Mouse (Mus musculus) lung, postnatal 36 days (tissue): ENCODE measurements around the gene Abhd17b.
"Not testable (repeated sequence)": the region's sequence is repeated elsewhere in the genome, so short reads cannot be mapped to it uniquely, and the experiment has no call there.

Experiments
- DNase-seq: peaks from one replicate; pipeline ENCODE4 v3.0.0; 2022; ENCODE audit warnings: mixed read lengths

Abhd17b gene

DNA sequence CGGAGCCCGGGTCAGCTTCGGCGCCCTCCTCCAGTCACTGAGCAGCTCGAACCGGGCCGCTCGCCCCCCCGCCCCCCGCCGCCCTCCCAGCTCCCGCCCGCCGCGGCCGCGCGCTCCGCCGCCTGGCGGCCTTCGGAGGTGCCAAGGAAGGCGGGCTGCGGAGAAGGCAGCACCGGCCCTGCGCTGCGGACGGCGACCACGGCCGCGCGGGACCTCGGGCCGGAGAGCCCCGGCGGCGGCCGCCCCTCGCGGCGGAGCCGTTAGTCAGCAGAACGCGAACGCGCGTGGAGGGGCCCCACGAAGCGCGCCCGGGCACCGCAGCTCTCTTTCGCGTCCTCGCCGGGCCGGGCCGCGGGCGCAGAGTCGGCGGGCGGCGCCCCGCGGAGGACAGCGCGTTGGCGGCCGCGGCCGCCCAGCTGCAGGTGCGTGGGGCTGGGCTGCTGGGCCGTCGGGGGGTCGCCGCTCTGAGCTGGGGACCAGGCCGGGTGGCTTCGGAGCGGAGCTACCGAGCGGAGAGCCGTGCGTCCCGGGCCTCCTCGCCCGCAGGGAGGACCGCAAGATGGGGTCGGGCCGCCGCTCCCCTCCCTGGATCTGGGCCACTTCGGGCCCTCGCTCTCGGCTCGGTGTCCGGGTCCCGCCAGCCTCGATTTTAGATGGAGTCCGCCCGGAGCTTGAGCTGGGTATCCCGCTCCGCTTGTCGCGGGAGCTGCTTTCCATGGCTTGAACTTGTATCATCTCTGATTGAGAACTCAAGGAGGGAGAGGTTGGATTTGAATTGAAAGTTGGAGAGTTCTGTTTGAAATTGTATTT is at the start of gene Abhd17b:
Abhd17b (plus strand) TSS at position 14 of the 810 bp plus-strand sequence.
- peak; percentile 54 for DNase-seq

DNA sequence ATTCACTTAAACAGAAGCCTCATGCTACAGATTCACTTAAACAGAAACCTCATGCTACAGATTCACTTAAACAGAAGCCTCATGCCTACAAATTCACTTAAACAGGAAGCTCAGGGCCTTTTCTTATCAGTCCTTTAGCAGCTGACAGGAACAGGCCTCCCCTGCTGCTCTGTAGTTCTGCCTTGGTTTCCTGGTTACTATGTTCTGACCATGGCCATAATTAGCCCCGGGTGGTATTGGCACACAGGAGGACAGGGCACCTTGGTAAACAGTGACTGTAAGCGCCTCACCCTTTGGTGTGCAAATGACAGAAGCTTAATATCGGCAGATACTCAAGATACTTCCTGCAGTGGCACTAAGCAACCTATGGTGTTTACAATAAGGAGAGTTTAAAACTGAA is 49.1 kb upstream of the Abhd17b start:
- peak; percentile 49 for DNase-seq

DNA sequence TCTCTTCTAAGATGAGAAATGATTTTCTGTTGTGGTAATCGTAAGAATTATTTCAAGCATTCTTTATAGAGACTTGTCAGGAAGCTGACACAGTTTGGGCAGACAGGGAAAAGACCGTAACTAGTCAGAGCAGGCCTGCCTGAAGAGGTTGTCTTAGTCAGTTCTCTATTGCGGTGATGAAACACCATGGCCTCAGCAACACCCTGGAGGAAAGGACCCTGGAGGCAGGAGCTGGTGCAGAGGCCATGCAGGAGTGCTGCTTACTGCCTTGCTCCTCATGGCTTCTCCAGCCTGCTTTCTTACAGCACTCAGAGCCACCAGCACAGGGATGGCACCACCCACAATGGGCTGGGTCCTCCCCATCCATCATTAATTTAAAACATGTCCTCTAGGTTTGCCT is 47.7 kb upstream of the Abhd17b start:
- DNase-seq: no peak

DNA sequence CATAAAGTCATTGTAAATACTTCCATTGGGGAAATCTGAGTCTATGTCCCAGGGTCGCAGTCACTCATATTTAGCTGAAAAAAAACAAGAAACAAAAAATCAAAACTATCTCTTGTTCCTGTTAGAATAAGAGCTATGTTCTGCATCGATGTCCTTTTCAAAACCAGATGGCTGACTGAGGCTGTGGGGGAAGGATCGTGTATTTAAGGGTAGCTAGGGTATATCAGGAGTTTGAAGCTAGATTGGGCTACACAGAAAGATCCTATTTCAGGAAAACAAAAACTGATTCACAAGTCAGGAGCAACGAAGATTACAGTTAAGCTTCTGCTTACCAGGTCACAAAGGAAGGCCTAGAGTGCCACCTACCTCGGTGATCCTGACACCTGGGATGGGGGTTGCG is 42.7 kb upstream of the Abhd17b start:
- no peak for DNase-seq

DNA sequence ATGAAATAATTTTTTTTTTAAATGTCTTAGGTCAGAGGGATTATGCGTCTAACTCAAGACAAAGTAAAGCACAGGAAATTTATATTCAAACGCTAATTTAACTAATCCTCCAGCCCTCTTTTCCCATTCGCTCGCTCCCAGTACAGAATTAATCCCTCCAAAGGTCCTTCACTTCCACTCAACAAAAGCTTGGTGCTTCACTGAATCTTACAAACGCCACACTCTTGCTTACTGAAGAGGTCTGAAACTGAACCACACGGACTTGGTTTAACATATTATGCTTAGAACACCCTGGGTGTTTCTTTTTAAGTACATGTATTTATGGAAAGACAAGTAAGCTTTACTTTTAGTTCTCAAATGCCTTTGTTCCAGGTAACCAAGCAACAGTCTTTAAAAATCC is 41.7 kb upstream of the Abhd17b start:
- no peak for DNase-seq

DNA sequence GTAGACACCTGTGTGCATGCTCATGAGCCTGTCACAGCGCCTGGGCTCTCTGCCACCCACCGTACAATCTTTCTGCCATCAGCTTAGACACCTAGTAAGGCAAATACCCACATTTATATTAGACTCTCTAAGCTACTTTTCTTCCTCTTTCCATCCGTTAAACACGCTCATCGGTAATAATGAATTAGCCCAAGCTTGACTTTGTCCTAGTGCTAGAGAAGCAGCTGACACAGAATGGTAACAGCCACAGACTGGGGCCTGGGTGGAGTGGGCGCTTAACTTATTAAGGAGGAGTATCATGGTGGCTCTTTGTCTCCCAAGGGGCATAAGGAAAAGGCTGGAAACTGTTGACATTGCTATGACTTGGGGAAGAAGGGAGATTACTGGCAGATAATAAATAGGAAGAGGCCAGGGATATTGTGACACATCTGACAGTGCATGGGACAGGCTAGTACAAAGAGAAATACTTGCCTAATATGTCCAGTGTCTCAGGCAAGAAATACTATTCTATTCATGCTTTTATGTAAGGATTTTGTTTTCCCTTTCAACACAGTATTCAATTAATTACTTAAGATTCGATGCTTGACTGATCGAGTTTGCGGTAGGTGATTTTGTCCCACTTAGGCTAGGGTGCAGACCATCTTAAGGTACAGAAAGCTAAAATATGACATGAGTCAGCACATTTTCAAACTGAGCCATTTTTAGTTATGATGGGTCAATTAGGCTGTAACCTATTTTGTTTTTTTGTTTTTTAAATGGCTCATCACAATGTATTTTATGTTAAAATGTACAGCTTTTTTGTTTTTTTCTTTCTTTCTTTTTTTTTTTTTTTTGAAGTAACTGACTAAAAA is 41.0 kb upstream of the Abhd17b start:
- DNase-seq: no peak

DNA sequence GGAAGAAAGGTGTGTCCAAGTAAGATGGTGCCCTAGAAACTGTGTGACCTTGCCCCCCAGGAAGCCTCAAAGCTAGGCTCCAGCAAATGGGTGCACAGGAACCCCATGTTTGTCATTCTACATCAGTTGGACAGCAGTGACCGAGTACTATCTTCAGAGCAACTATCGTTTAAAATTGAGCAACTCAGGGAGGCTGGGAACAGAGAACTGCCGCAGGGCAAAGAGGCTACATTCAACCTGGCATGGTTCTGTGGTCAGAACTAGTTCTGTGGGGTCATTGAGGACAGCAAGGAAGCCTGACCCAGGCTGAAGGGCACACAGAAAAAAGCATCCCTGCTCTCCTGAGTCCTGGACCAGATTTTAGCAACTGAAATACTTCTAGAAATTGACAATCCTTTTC is 37.2 kb upstream of the Abhd17b start:
- no peak for DNase-seq

DNA sequence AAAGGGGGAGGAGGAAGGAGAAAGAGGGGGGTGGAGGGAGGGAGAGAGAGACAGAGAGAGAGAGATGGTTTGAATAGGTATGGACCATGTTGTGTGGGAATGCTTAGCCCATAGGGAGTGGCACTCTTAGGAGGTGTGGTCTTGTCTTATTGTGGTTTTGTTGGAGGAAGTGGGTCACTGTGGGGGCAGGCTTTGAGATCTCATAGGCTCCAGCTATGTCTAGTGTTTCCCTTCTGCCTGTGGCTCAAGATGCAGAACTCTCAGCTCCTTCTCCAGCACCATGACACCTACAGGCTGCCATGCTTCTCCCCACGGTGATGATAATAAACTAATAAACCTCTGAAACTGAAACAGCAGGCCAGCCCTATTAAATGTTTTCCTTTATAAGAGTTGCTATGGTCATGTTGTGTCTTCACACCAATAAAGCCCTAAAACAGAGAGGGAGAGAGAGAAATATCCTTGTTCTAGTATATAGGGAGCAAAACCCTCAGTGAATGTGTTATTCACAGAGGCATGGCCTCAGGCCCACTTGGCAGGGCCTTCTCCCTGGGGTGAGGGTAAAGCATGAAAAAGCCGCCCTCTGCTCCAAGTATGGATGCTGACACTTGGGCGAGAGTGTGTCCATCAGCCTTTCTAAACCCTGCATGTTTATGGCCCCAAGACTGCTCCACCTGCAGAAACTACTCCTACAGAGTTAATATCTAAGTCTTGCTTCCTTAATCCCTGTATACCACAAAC is 29.4 kb upstream of the Abhd17b start:
- DNase-seq: peak; percentile 42

DNA sequence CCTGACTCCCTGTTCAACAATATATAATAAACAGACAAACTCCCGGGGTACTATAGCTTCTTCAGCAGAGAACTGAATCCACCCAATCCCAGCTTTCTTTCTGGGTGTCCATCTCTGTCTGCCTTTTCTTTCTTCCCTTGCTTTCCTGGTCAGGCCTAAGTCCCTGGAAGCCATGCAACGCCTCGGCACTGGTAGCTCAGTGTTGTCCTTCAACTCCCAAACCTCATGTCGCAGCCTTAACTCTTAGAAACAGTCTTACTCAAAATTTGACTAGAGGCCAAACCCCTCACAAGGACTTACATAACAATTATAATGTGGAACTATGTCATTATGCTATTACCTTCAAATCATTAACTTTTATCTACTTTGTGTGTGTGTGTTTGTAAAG is 28.8 kb upstream of the Abhd17b start:
- DNase-seq: no peak

DNA sequence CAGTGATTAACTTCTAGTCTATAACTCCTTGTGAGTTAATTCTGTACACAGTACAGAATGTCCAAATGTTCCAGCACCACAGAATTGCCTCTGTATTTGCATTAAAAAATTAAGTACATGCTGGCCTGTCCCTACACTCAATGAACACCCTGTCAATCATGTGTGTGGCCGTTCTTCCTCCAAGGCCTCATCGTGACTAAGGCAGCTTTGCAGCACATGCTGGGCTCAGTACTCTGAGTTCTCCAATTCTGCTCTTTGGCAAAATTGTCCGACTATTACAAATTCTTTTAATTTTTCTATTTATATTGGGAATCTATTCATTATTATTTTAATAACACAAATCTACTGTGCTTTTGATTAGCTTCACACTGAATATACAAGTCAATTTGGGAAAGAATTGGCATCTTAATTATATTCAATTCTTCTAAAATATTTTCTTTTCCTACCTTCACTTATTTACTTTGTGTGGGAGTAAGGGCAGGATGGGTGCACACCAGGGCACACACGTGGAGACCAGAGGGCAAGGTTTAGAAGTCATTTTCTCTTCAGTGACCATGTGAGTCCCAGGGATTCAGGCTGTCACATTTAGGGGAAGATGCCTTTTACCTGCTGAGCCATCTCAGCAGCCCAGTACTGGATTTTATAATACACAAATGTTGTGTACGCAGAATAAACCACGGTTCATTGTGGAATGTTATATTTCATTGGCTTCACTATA is 26.6 kb upstream of the Abhd17b start:
- DNase-seq: no peak

DNA sequence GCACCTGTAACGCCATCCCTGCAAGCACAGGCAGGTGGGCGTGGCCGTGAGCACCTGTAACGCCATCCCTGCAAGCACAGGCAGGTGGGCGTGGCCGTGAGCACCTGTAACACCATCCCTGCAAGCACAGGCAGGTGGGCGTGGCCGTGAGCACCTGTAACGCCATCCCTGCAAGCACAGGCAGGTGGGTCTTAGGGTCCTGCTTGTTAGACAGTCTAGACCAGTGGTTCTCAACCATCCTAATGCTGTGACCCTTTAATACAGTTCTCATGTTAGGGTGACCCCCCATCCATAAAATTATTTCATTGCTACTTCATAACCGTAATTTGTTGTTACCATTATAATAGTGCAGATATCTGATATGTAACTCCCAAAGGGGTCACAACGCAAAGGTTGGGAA is 24.5 kb upstream of the Abhd17b start:
- not testable (repeated sequence) for DNase-seq

DNA sequence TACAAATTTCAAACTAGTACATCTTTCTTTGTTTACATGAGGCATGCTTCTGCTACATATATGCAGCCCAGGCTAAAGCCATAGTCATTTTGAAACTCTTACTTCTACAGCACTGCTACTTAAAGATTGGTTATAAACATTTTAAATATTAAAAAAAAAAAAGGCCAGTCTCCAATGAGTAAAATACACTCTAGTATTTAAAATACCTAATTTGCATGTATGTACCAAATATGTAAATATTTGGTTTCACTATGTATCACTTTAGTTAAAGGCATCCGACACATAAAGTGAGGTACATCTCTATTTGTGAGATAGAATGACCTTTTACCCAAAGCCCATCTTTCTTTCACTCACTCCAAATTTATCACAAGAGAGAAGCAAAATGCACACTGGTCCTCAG is 24.0 kb upstream of the Abhd17b start:
- DNase-seq: no peak

DNA sequence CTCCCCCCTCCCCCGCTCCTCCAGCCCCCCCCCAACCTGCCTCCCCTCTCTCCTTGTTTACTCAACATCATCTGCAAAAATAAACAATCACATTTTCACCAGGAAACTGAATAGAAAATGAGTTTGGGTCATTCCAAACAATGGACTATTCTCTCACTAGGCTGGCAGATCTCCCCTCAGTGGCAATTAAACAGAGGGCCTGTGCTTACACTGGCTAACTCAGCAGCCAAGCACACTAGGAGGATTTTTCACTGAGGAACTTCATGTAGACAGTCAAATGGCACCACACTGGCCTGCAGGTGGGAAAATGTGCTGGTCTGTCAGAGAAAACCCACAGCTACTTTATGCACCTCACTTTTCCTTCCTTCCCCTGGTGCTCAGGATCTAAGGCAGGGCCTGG is 23.5 kb upstream of the Abhd17b start:
- no peak for DNase-seq

DNA sequence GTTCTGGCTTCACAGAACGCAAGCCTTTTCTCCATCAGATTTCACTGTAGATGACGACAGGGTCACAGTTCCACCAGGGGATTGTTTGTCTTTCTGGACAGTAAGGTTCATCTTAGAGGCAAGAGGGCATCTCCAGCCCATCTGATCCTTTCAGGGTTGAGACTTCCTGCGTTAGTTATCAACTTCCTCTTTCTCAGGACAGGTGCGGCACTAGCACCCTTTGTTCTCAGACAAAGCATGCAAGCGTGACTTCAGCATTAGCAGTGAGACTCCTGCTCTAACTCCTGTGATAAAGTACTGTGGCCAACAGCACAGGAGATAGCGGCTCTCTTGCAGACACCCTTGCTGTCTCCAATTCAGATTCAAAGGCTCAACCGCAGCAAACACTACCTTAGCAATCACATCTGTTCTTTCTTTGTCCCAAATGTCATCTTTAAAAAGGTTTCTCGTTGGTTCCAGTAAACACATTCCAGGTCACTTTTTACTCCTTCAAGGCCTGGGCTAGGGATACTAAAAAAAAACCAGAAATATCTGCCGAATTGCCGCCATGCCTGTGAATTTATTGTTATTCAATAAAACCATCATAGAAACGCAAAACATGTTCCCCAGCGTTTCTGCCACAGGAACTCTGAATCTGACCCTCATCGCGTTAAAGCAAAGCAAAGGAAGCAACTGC is 22.2 kb upstream of the Abhd17b start:
- DNase-seq: peak; percentile 47

DNA sequence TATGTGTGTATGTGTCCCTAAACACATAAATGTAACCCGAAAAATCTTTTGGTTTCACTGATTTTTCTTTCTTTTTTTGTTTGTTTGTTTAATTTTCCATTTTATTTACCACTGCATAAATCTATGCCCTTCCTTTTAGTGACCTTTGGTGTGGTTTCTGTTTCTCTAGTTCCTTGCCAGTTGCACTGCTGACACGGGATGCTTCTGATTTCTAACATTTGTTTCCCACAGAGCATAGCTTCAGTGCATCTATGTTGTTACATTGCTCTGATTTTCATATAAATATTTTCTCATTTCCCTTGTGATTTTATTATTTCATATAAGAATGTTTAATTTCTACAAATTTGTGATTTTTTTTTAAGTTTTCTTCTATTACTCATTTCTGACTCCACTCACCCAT is 17.6 kb upstream of the Abhd17b start:
- DNase-seq: no peak

DNA sequence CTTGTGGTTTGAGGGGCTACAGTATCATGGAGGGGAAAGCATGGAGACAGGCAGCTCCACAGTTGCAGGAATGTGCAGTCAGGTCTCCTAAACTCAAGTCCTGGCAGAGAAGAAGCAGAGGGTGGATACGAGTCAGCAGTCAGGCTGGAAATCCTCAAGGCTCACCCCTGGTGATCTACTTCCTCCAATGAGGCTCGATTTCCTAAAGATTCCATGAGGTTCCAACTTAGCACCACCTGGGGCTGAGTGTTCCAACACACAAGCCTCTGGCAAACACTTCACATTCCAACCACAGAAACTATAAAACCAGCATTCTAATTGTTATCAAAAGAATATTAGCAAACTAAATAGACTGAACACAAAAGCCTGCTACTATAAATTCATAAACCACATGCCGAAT is 16.1 kb upstream of the Abhd17b start:
- peak; percentile 60 for DNase-seq

DNA sequence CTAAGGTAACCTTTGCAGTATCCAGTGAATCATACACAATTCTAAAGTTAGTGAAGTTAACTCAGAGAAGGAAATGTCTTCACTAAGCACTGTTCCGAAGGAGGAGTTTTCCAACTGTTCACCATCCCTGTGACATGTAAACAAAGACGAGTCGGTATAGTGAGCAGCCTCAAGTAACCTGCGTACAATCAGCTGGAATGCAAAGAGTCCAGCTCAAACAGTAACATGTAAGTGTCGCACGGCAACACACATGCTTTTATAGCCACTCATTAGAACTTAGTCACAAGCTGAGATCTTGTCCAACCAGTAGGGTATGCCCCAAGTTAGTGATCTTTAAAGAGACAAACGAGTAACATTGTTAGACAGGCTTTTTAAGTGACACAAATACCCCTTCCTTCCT is 15.3 kb upstream of the Abhd17b start:
- DNase-seq: peak; percentile 52

DNA sequence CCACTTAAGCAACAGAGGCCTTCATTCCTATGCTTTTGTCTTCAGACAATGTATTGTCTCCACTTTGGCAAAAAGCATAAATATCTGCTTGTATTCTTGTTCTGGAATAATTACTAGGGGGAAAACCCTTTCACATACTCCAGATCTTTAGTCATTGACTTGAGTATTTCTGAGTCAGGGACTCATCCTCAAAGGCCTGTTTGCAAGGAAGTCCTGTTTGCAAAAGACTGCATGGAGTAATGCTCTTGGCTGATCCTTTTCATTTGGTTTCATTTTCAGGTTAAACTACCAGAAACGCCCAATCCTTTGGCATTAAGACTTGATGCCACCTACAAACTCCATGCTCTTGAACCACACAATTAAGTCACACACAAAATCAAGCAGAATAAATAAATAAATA is 9.1 kb upstream of the Abhd17b start:
- DNase-seq: no peak

DNA sequence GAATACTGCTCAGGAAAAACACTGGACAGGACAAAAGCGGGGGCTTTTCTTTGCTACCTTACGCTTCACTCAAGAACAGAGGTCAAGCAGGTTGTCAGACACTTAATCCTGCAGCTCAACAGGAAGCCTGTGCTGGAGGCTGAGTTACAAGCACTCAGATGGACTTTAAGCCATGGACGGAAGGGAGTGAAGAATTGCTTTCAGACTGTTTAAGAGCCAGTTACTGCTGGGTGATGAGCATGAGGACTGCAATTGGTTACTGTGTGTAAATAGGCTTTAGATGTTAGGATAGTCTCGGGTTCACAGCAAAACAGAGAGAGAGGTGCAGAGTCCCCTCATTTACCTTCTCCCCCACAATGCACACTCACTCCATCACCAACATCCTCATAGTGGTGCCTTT is 7.7 kb upstream of the Abhd17b start:
- no peak for DNase-seq

DNA sequence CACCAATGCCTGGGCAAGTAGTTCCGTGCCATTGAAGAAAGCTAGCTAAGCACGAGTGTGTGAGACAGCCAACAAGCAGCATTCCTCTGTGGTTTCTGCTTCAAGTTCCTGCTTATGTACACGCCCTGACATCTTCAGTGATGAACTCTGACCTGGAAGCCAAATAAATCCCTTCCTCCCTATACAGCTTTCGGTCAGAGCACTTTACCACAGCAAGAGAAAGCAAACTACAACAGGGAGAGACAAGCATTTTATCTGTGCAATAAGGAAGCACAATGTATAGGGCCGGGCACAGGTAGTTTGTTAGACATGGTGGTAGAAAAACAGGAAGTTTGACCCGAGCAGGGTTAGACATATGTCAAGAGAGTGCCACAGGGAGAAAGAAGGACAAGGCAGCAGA is 6.8 kb upstream of the Abhd17b start:
- DNase-seq: peak; percentile 62

DNA sequence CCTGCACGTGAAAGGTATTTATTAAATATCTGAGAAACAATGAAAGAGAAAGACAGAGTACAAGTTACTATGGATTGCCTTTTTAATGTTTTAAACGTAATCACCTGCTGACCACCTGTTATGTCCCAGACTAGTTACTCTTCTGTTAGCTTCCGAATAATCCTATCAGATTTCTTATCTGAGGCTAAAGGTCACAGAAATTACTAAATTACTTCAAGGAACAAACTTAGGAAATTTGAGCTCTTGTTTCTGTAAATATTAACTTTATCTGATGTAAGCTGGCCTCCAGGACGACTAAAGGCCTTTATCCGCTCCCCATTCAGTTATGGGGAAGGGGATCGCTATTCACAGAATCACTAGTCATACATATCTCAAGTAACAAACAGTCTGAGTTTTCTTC is 1.3 kb upstream of the Abhd17b start:
- no peak for DNase-seq
